Mouse (Mus musculus) cerebellum, adult (tissue): ENCODE measurements at regions not wholly inside any gene's neighbourhood (a gene's known extent, or its start where the extent isn't known, plus 50 kb on each side); places are given as distances from the start of the nearest gene placed in this dataset.
A peak's percentile ranks its signal among the peaks of the same experiment; 100 is the strongest.

ENCODE experiments used
- ATAC-seq: cut with Nextera tagmentation; 2 replicates; pipeline ENCODE4 v1.9.2; 2017; ENCODE audit warnings: mild to moderate bottlenecking, moderate library complexity, mixed read lengths; ENCODE audit not compliant: insufficient number of reproducible peaks, low FRiP score, low TSS enrichment

- no peak for ATAC-seq
These were observed 173.6 kb upstream of the Atp2b1 start for GRCm38 (mm10) chr10:98740507-98741147.

- no peak for ATAC-seq
These were observed 172.8 kb upstream of the Atp2b1 start for GRCm38 (mm10) chr10:98741398-98741797.

GRCm38 (mm10) chr10:98742822-98743605, 171.2 kb upstream of the Atp2b1 start:
- ATAC-seq: peak; percentile 87

- no peak for ATAC-seq
These were observed 170.0 kb upstream of the Atp2b1 start for GRCm38 (mm10) chr10:98744246-98744645.

- ATAC-seq: no peak
These were observed 169.5 kb upstream of the Atp2b1 start for GRCm38 (mm10) chr10:98744662-98745061.

GRCm38 (mm10) chr10:98745409-98745808, 168.8 kb upstream of the Atp2b1 start:
- ATAC-seq: no peak

- ATAC-seq: no peak
These were observed 168.3 kb upstream of the Atp2b1 start for GRCm38 (mm10) chr10:98745861-98746260.

- no peak for ATAC-seq
These were observed 165.2 kb upstream of the Atp2b1 start for GRCm38 (mm10) chr10:98748856-98749583.

GRCm38 (mm10) chr10:98749584-98749947, 164.6 kb upstream of the Atp2b1 start:
- no peak for ATAC-seq

- ATAC-seq: no peak
These were observed 162.7 kb upstream of the Atp2b1 start for GRCm38 (mm10) chr10:98751376-98752058.

- ATAC-seq: no peak
These were observed 153.1 kb upstream of the Atp2b1 start for GRCm38 (mm10) chr10:98761080-98761479.

GRCm38 (mm10) chr10:98765786-98766419, 148.3 kb upstream of the Atp2b1 start:
- ATAC-seq: no peak

GRCm38 (mm10) chr10:98779783-98780182, 134.4 kb upstream of the Atp2b1 start:
- ATAC-seq: no peak

GRCm38 (mm10) chr10:98780938-98781337, 133.3 kb upstream of the Atp2b1 start:
- no peak for ATAC-seq

- no peak for ATAC-seq
These were observed 132.3 kb upstream of the Atp2b1 start for GRCm38 (mm10) chr10:98781888-98782351.

GRCm38 (mm10) chr10:98785411-98785810, 128.8 kb upstream of the Atp2b1 start:
- no peak for ATAC-seq

GRCm38 (mm10) chr10:98786089-98786488, 128.1 kb upstream of the Atp2b1 start:
- no peak for ATAC-seq

- no peak for ATAC-seq
These were observed 124.4 kb upstream of the Atp2b1 start for GRCm38 (mm10) chr10:98789763-98790162.

GRCm38 (mm10) chr10:98790456-98790855, 123.8 kb upstream of the Atp2b1 start:
- ATAC-seq: no peak
